Mouse (Mus musculus): ENCODE measurements around the gene Eif2b5.

DNA sequence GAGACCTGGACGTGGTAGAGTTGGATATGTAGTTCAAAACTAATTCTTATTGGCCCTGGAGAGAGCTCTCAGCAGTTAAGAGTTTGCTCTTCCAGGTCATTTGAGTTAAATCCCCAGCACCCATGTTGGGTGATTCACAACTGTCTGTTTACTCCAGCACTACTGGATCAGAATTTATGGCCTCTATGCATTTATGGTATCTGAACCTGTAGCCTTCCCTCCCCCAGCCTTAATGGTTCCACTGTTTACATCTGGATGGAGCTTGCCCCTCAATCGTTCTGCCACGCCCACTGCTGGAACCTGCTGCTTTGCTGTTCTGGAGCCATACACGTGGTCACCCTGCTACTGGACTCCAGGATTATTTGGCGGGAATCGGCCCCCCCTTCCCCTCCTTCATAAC, 46.8 kb upstream of the Eif2b5 start:
- TF ChIP-seq CTCF (IDR thresholded peaks at IDR 0.05; ENCODE audit: control insufficient read depth, insufficient read depth, insufficient replicate concordance, low read depth, low read length) (no peak), POLR2A (IDR thresholded peaks at IDR 0.05; ENCODE audit: control insufficient read depth, low read depth, low read length) (no peak)

All from testis, adult 2 months (tissue).